Mouse (Mus musculus) macrophage (primary cell): ENCODE measurements around the gene Samd11. TPM values are rescaled to one million over a fixed set of nuclear protein-coding genes. Genes with fewer than 3 reads are reported as not detected.

Experiments used
- H3K27ac ChIP-seq: fragments of 350-480 bp; formaldehyde crosslinking; 2 replicates; pipeline ENCODE4 v1.9.0; 2021
- H3K36me3 ChIP-seq: fragments of 350-480 bp; formaldehyde crosslinking; 2 replicates; pipeline ENCODE4 v1.9.0; 2021; ENCODE audit errors: inconsistent target
- H3K4me3 ChIP-seq: fragments of 350-480 bp; formaldehyde crosslinking; 2 replicates; pipeline ENCODE4 v1.9.0; 2021; ENCODE audit errors: inconsistent target
- H3K79me2 ChIP-seq: fragments of 350-480 bp; formaldehyde crosslinking; 2 replicates; pipeline ENCODE4 v1.9.0; 2021; ENCODE audit errors: inconsistent target
- WGBS: methylation state at CpG from one replicate; pipeline ENCODE4 v1.1.7; 2026; ENCODE audit warnings: inconsistent platforms; ENCODE audit not compliant: missing documents; 5-methylcytosine and 5-hydroxymethylcytosine counted together
- polyA plus RNA-seq: library from polyadenylated mRNA; stranded (reverse); fragments of 250-400 nt; gene quantifications from 3 replicates; pipeline ENCODE4 v1.2.4, GENCODE M21; 2018; ENCODE audit warnings: inconsistent platforms

Gene Samd11
- polyA plus RNA-seq, 1 experiment from 2014 or later = 0.43 TPM

DNA sequence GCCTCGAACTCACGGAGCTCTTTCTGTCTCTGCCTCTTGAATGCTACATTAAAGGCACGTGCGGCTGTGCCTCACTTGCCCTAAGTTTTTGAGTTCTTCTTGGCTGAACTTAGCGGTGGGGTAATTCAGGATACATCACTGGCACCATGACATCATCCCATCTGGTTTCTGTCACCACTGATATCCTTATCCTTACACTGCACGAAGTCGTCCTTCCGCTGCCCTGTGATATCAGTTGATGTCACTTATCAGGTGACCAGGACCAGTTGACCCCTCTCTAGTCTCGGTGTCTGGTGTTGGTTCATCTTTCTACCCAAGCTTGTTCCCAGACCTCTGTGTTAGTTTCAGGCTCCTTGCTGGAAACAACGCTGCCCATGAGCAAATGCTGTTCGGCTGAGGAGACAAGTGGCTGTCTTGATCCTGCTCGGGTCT, 53.0 kb downstream of the Samd11 start:
- Histone ChIP-seq H3K36me3 (0 out of 2 replicates have a peak, but pooled peaks cover 6% of the 10 kb centered on the region), H3K79me2 (peaks cover 41% of the 10 kb centered on the region), H3K4me3 (peak overlapping the region; percentile 42), H3K27ac (no peak overlapping the region)
- 71% methylated on average over 12 of the region's 12 CpGs for WGBS

- Histone ChIP-seq H3K4me3 (peak within 1 kb of the TSS; percentile 53), H3K36me3 (0 out of 2 replicates have a peak, but pooled peaks cover 6% of the 10 kb centered on the region), H3K27ac (peak within 1 kb of the TSS; percentile 68), H3K79me2 (peaks cover 41% of the 10 kb centered on the region)
- 24% methylated on average over 10 of the region's 10 CpGs for WGBS
Measured at GRCm38 (mm10) chr4:156200623-156201475, 54.6 kb downstream of the Samd11 start, which contains the start of gene Isg15. TSS of gene Isg15 (minus strand) at chr4:156200818.

DNA sequence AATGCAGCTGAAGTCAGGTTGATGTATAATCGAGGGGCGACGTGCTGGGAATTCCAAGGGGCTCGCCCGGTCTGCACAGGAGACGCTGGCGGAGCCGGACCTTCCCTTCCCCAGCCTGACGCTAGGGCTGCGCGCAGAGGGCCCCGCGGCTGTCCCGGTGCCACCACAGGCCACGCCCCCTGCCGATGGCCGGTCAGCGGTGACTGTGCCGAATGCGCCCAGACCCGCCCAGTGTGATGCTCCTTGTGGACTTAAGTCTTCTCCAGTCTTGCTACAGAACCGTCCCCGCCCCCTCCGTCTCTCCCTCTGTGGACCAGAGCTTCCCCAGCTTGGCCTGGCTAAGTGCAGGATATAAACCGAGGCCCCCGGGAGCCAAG, 57.6 kb downstream of the Samd11 start:
- WGBS = under 1% methylated on average over 26 of the region's 26 CpGs
- no peak overlapping the region for H3K27ac ChIP-seq
- no peak overlapping the region; the same call in 1 of the 2 replicates for H3K4me3 ChIP-seq
- peaks cover 32% of the 10 kb centered on the region for H3K79me2 ChIP-seq
- 0 out of 2 replicates have a peak, but pooled peaks cover 6% of the 10 kb centered on the region for H3K36me3 ChIP-seq

- Histone ChIP-seq H3K27ac (no peak within 1 kb of the TSS), H3K36me3 (0 out of 2 replicates have a peak, but pooled peaks cover 6% of the 10 kb centered on the region), H3K4me3 (peak within 1 kb of the TSS; percentile 12; the same call in 1 of the 2 replicates), H3K79me2 (peaks cover 28% of the 10 kb centered on the region)
- WGBS = 2% methylated on average over 59 of the region's 88 CpGs
Measured at GRCm38 (mm10) chr4:156197131-156197828, 58.2 kb downstream of the Samd11 start, which contains the start of gene Agrn. TSS of gene Agrn (minus strand) at chr4:156197488.

Other genes starting within 250 kb of the Samd11 start
- gene Tnfrsf4, start 241.8 kb downstream of the Samd11 start, polyA plus RNA-seq = 0.47 to 0.95 TPM (median 0.93 TPM) in 3 replicates
- 0.29 to 0.30 TPM in 2 of 3 replicates, not detected in the other for gene Tnfrsf18, start 229.5 kb downstream of the Samd11 start, polyA plus RNA-seq
- gene Ttll10, start 196.2 kb downstream of the Samd11 start, polyA plus RNA-seq = not detected in 3 replicates
- gene 9430015G10Rik, start 145.7 kb downstream of the Samd11 start, polyA plus RNA-seq = 3.9 to 7.6 TPM (median 5.1 TPM) in 3 replicates
- not detected in 3 replicates for gene Rnf223, start 125.1 kb downstream of the Samd11 start, polyA plus RNA-seq
- 3.3 to 10.5 TPM (median 7.2 TPM) in 3 replicates for gene Agrn, start 58.2 kb downstream of the Samd11 start, polyA plus RNA-seq
- 62.5 to 462 TPM (median 183 TPM) in 3 replicates for gene Isg15, start 54.8 kb downstream of the Samd11 start, polyA plus RNA-seq
- gene AW011738, start 52.4 kb downstream of the Samd11 start, polyA plus RNA-seq = 0.53 to 3.8 TPM (median 0.88 TPM) in 3 replicates
- 0.06 to 0.12 TPM in 2 of 3 replicates, not detected in the other for gene Perm1, start 39.8 kb downstream of the Samd11 start, polyA plus RNA-seq
- 16.9 to 22.6 TPM (median 18.8 TPM) in 3 replicates for gene Plekhn1, start 20.8 kb downstream of the Samd11 start, polyA plus RNA-seq
- gene Noc2l, start 19.6 kb downstream of the Samd11 start, polyA plus RNA-seq = 52.2 to 93.1 TPM (median 59.9 TPM) in 3 replicates
- gene Vmn2r-ps159, start 75.4 kb upstream of the Samd11 start, polyA plus RNA-seq = not detected in 3 replicates